Mouse (Mus musculus): ENCODE measurements around the gene Flrt1.

- TF ChIP-seq CTCF (IDR thresholded peaks at IDR 0.05; ENCODE audit: control insufficient read depth, insufficient read depth, low read length) = no peak
- no peak for TF ChIP-seq POLR2A (IDR thresholded peaks at IDR 0.05; ENCODE audit: borderline replicate concordance, control insufficient read depth, low read depth, low read length)
These were observed 36.6 kb downstream of the Flrt1 start for GRCm38 (mm10) chr19:7068661-7069531.

All from bone marrow, adult 2 months (tissue).